23 mouse cellular contexts compared by ENCODE assay signal in the genomic region with DNA sequence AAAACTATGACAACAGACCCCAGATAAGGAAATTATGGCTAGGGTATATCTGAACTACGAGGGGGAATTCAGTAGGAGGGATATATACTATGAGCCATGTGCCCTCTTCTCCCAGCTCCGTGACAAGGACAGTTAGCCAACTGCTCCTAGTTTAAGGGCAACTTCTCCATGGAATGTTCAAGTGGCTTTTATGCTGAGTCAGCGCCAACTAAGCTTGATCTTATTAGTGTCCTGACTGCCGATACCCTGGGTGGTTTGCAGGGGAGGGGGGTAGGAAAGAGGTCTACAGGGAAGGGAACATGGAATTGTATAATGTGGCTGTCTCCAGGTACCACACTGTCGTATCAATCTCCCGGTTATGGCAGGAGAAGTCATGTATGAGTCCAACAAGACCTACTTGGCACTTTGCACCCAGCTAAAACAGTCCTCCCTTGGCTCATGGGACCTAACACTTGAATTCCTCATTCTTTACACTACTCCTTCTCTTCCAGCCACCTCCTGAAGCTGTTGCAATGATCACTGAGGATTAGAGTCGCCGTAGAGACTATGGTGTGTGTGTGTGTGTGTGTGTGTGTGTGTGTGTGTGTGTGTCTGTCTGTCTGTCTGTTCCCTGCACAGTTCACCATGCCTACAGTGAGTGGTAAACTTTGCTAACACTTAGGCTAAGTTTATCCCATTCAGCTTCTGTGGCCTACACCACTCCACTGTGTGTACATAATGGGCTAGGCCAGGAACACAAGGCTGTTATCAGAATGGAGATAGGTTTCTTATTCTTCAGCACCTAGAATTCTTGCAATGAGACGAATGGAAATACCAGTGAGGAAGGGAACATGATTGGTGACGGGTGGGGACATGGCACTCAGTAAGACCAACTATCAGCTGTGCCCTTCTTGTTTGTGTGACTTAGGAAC.
DNase-seq lines count a peak whose midpoint lies in the region; ATAC-seq and TF ChIP-seq lines count a peak whose summit lies in the region.
"Had no signal": no experiment of that assay in that cellular context is flagged by ENCODE, and none has a peak within 500 bp of the region (broad histone marks: within the 10 kb centered on the region; RNA-seq: fewer than 3 reads in every experiment).

No protein-coding gene starts in this region.

- no peak for TF ChIP-seq CTCF in liver, postnatal 0 days (IDR thresholded peaks at IDR 0.05; ENCODE audit: low read depth)
- TF ChIP-seq CTCF in MEL (IDR thresholded peaks at IDR 0.05 in 2 of 3, conservative IDR thresholded peaks at IDR 0.05 in 1 of 3; ENCODE audit: control insufficient read depth in 1 of 3, insufficient read depth in 1 of 3, low read depth in 2 of 3, low read length in 3 of 3, poor library complexity in 1 of 3, severe bottlenecking in 1 of 3), result no peak
- no peak for TF ChIP-seq CTCF in stomach, postnatal 0 days (IDR thresholded peaks at IDR 0.05; ENCODE audit: low read depth)

- no peak for ATAC-seq in liver, postnatal 0 days
- 0 out of 2 replicates have a peak, but pooled peaks have one; percentile 28 for ATAC-seq in liver, embryonic 13.5 days (ENCODE audit: low read depth)
- peak; percentile 97 for ATAC-seq in stomach, postnatal 0 days (ENCODE audit: low FRiP score, low TSS enrichment)
- no peak for ATAC-seq in forebrain, embryonic 15.5 days (replicated peaks)
- ATAC-seq: forebrain, postnatal 0 days; inflammation-experienced regulatory T-cells, adult 6 months; midbrain, embryonic 15.5 days had no signal

- TF ChIP-seq EP300 in liver, postnatal 0 days (IDR thresholded peaks at IDR 0.05; ENCODE audit: low read depth), result no peak
- no peak for TF ChIP-seq EP300 in MEL (IDR thresholded peaks at IDR 0.05; ENCODE audit: low read depth in 1 of 2, low read length in 2 of 2)
- no peak for TF ChIP-seq EP300 in stomach, postnatal 0 days (optimal IDR thresholded peaks at IDR 0.05)

- H3K4me3 ChIP-seq in liver, postnatal 0 days (ENCODE audit: low read depth, low read length), result no peak overlapping the region
- no peak overlapping the region for H3K4me3 ChIP-seq in MEL (ENCODE audit: control insufficient read depth in 1 of 2, insufficient read depth in 1 of 2, low read depth in 2 of 2, low read length in 2 of 2)
- no peak overlapping the region for H3K4me3 ChIP-seq in liver, embryonic 13.5 days (replicated peaks)
- no peak overlapping the region for H3K4me3 ChIP-seq in stomach, postnatal 0 days (ENCODE audit: low read depth, low read length)
- no peak overlapping the region for H3K4me3 ChIP-seq in forebrain, embryonic 15.5 days
- H3K4me3 ChIP-seq: embryonic facial prominence, embryonic 10.5 days; hindbrain, embryonic 13.5 days; midbrain, embryonic 15.5 days; neural tube, embryonic 13.5 days had no signal

- 74% methylated on average over 10 of the region's 10 CpGs for WGBS in liver, postnatal 0 days (ENCODE audit: insufficient replicate concordance)
- WGBS in liver, embryonic 13.5 days (ENCODE audit: insufficient replicate concordance), result 60% methylated on average over 10 of the region's 10 CpGs
- WGBS in stomach, postnatal 0 days, result 85% methylated on average over 10 of the region's 10 CpGs
- WGBS in forebrain, embryonic 15.5 days, result 91% methylated on average over 10 of the region's 10 CpGs

- no peak overlapping the region for H3K27ac ChIP-seq in liver, postnatal 0 days (ENCODE audit: low read depth)
- H3K27ac ChIP-seq in MEL (ENCODE audit: control insufficient read depth, low read depth, low read length), result no peak overlapping the region
- peak overlapping the region; percentile 65 for H3K27ac ChIP-seq in liver, embryonic 13.5 days
- H3K27ac ChIP-seq in stomach, postnatal 0 days (replicated peaks), result peak overlapping the region; percentile 30; the same call in 1 of the 2 replicates
- no peak overlapping the region for H3K27ac ChIP-seq in forebrain, embryonic 15.5 days (replicated peaks)
- H3K27ac ChIP-seq: embryonic facial prominence, embryonic 10.5 days; hindbrain, embryonic 13.5 days; liver, embryonic 14.5 days; midbrain, embryonic 15.5 days; neural tube, embryonic 13.5 days had no signal

- no peak overlapping the region for H3K4me2 ChIP-seq in liver, postnatal 0 days (ENCODE audit: low read depth, low read length)
- no peak overlapping the region for H3K4me2 ChIP-seq in liver, embryonic 13.5 days
- no peak overlapping the region for H3K4me2 ChIP-seq in stomach, postnatal 0 days (replicated peaks; ENCODE audit: low read depth)
- H3K4me2 ChIP-seq in forebrain, embryonic 15.5 days (replicated peaks), result no peak overlapping the region
- H3K4me2 ChIP-seq: hindbrain, embryonic 13.5 days; midbrain, embryonic 15.5 days; neural tube, embryonic 13.5 days had no signal

- TF ChIP-seq POLR2A in MEL (IDR thresholded peaks at IDR 0.05; ENCODE audit: control insufficient read depth in 1 of 2, insufficient read depth in 1 of 2, low read depth in 1 of 2, low read length in 2 of 2, poor library complexity in 1 of 2), result peak; percentile 9 to 36; a peak in 1 of 4 replicates

- no peak overlapping the region for H3K9ac ChIP-seq in liver, postnatal 0 days (replicated peaks)
- H3K9ac ChIP-seq in MEL (ENCODE audit: control insufficient read depth, low read depth, low read length, poor library complexity, severe bottlenecking), result no peak overlapping the region
- H3K9ac ChIP-seq in liver, embryonic 13.5 days, result 0 out of 2 replicates have a peak overlapping the region, but pooled peaks have one; percentile 23
- H3K9ac ChIP-seq in stomach, postnatal 0 days (ENCODE audit: low read length), result no peak overlapping the region
- H3K9ac ChIP-seq in forebrain, embryonic 15.5 days (replicated peaks), result no peak overlapping the region
- H3K9ac ChIP-seq: forebrain, postnatal 0 days; hindbrain, embryonic 13.5 days; liver, embryonic 14.5 days; midbrain, embryonic 15.5 days; neural tube, embryonic 13.5 days had no signal

- H3K36me3 ChIP-seq in liver, postnatal 0 days (replicated peaks; ENCODE audit: insufficient read depth, low read length), result no peaks in the 10 kb centered on the region
- peaks cover 16 to 34% of the 10 kb centered on the region in 2 experiments for H3K36me3 ChIP-seq in MEL (ENCODE audit: control insufficient read depth in 1 of 2, insufficient read depth in 2 of 2, low read length in 2 of 2)
- peaks cover 5% of the 10 kb centered on the region; the same call in 1 of the 2 replicates for H3K36me3 ChIP-seq in liver, embryonic 13.5 days
- no peaks in the 10 kb centered on the region for H3K36me3 ChIP-seq in stomach, postnatal 0 days (ENCODE audit: control insufficient read depth, insufficient read depth, low read length)
- H3K36me3 ChIP-seq in forebrain, embryonic 15.5 days, result no peaks in the 10 kb centered on the region
- H3K36me3 ChIP-seq: embryonic facial prominence, embryonic 10.5 days; hindbrain, embryonic 13.5 days; midbrain, embryonic 15.5 days; neural tube, embryonic 13.5 days had no signal

- TF ChIP-seq RAD21 in MEL (IDR thresholded peaks at IDR 0.05; ENCODE audit: low read depth, low read length), result no peak

- H3K79me2 ChIP-seq in MEL (ENCODE audit: control insufficient read depth, insufficient read depth, low read length, poor library complexity), result peaks cover 22% of the 10 kb centered on the region; the same call in 1 of the 2 replicates

- H3K9me3 ChIP-seq in liver, postnatal 0 days (ENCODE audit: low read length), result no peaks in the 10 kb centered on the region
- H3K9me3 ChIP-seq in MEL (replicated peaks; ENCODE audit: insufficient read depth, low read length), result no peaks in the 10 kb centered on the region
- H3K9me3 ChIP-seq in liver, embryonic 13.5 days (replicated peaks), result no peaks in the 10 kb centered on the region
- no peaks in the 10 kb centered on the region for H3K9me3 ChIP-seq in stomach, postnatal 0 days (ENCODE audit: control insufficient read depth, low read length)
- H3K9me3 ChIP-seq in forebrain, embryonic 15.5 days, result no peaks in the 10 kb centered on the region
- H3K9me3 ChIP-seq: embryonic facial prominence, embryonic 10.5 days; hindbrain, embryonic 13.5 days; midbrain, embryonic 15.5 days; neural tube, embryonic 13.5 days had no signal

- peaks cover 5% of the 10 kb centered on the region for H3K4me1 ChIP-seq in liver, postnatal 0 days (ENCODE audit: insufficient read depth)
- H3K4me1 ChIP-seq in MEL (ENCODE audit: control insufficient read depth in 1 of 2, insufficient read depth in 2 of 2, low read length in 2 of 2), result peaks cover 16 to 29% of the 10 kb centered on the region in 2 experiments
- H3K4me1 ChIP-seq in liver, embryonic 13.5 days (replicated peaks), result peaks cover 68% of the 10 kb centered on the region
- H3K4me1 ChIP-seq in stomach, postnatal 0 days (replicated peaks; ENCODE audit: control insufficient read depth, insufficient read depth), result no peaks in the 10 kb centered on the region
- H3K4me1 ChIP-seq in forebrain, embryonic 15.5 days, result no peaks in the 10 kb centered on the region
- H3K4me1 ChIP-seq: embryonic facial prominence, embryonic 10.5 days; hindbrain, embryonic 13.5 days; midbrain, embryonic 15.5 days; neural tube, embryonic 13.5 days had no signal

- no peaks in the 10 kb centered on the region for H3K27me3 ChIP-seq in liver, postnatal 0 days (ENCODE audit: insufficient read depth, low read length)
- no peaks in the 10 kb centered on the region for H3K27me3 ChIP-seq in MEL (ENCODE audit: control insufficient read depth in 1 of 2, insufficient read depth in 2 of 2, low read length in 2 of 2)
- no peaks in the 10 kb centered on the region for H3K27me3 ChIP-seq in liver, embryonic 13.5 days
- H3K27me3 ChIP-seq in stomach, postnatal 0 days (ENCODE audit: control insufficient read depth, insufficient read depth, low read length), result no peaks in the 10 kb centered on the region
- H3K27me3 ChIP-seq in forebrain, embryonic 15.5 days, result no peaks in the 10 kb centered on the region
- H3K27me3 ChIP-seq: hindbrain, embryonic 13.5 days; midbrain, embryonic 15.5 days; neural tube, embryonic 13.5 days had no signal

- peak; percentile 46 for DNase-seq in liver
- no peak for DNase-seq in liver, postnatal 0 days
- DNase-seq in MEL (ENCODE audit: low read depth, low spot score), result no peak
- DNase-seq in liver, embryonic 13.5 days, result no peak
- DNase-seq in stomach, postnatal 0 days (ENCODE audit: low spot score), result peak; percentile 43
- DNase-seq in left cerebral cortex, adult 18-20 months (ENCODE audit: low spot score in 2 of 2), result no peak
- DNase-seq: adrenal gland, postnatal 36 days; cerebellum, adult 11 months; cerebellum, adult 9-11 months; forebrain, postnatal 0 days; gastrocnemius, postnatal 14 days; heart, adult 11 months; heart, postnatal 36 days; kidney, adult 2 months; kidney, postnatal 10 days; right cerebral cortex, adult 18-20 months had no signal

TF ChIP-seq in MEL, 35 proteins besides CTCF, POLR2A, EP300 and RAD21 (continues in another document):
- peak; percentile 98 for TF ChIP-seq MAFK (IDR thresholded peaks at IDR 0.05; ENCODE audit: borderline replicate concordance, low read depth, low read length)
- TF ChIP-seq CHD2 (IDR thresholded peaks at IDR 0.05; ENCODE audit: low read length), result no peak
- TF ChIP-seq SIN3A (IDR thresholded peaks at IDR 0.05; ENCODE audit: low read length), result 0 out of 2 replicates have a peak, but pooled peaks have one; percentile 45
- TF ChIP-seq MAX (IDR thresholded peaks at IDR 0.05; ENCODE audit: low read length), result 0 out of 2 replicates have a peak, but pooled peaks have one; percentile 11
- TF ChIP-seq MYC (IDR thresholded peaks at IDR 0.05; ENCODE audit: low read depth, low read length), result no peak
- peak; percentile 26; the same call in 1 of the 2 replicates for TF ChIP-seq NELFE (IDR thresholded peaks at IDR 0.05; ENCODE audit: low read depth, low read length)

Comparison
In these comparisons a context has a peak if more than half of its experiments do, and no peak if none do; other contexts are left out.
1. DNase-seq: peak in liver (single experiment) and stomach, postnatal 0 days (single experiment); none in liver, postnatal 0 days (single experiment), MEL (single experiment), liver, embryonic 13.5 days (single experiment) and left cerebral cortex, adult 18-20 months (0 of 2).
2. ATAC-seq: peak in liver, embryonic 13.5 days (single experiment) and stomach, postnatal 0 days (single experiment); none in liver, postnatal 0 days (single experiment) and forebrain, embryonic 15.5 days (single experiment).
3. H3K27ac ChIP-seq: peak in liver, embryonic 13.5 days (single experiment) and stomach, postnatal 0 days (single experiment); none in liver, postnatal 0 days (single experiment), MEL (single experiment) and forebrain, embryonic 15.5 days (single experiment).